Mouse (Mus musculus) midbrain, embryonic 13.5 days (tissue): ENCODE measurements around the gene Plcb4. TPM values are rescaled to one million over a fixed set of nuclear protein-coding genes. Genes with fewer than 3 reads are reported as not detected.
A peak's percentile ranks its signal among the peaks of the same experiment; 100 is the strongest.
"Not testable (repeated sequence)": the region's sequence is repeated elsewhere in the genome, so short reads cannot be mapped to it uniquely, and the experiment has no call there.

Experiments used
- ATAC-seq: fragments of 200-750 bp; cut with Nextera tagmentation; 2 replicates; pipeline ENCODE4 v1.8.0; 2017; ENCODE audit warnings: mild to moderate bottlenecking, moderate TSS enrichment, moderate library complexity
- H3K27ac ChIP-seq: fragments of 300-500 bp; sonication (generic); 2 replicates; pipeline ENCODE4 v1.5.1; 2015; ENCODE audit warnings: inconsistent platforms, mild to moderate bottlenecking, moderate library complexity
- H3K27me3 ChIP-seq: fragments of 300-500 bp; sonication (generic); 2 replicates; pipeline ENCODE4 v1.6.1; 2015; ENCODE audit warnings: mild to moderate bottlenecking, inconsistent platforms
- H3K36me3 ChIP-seq: fragments of 300-500 bp; sonication (generic); 2 replicates; pipeline ENCODE4 v1.6.1; 2015; ENCODE audit warnings: mild to moderate bottlenecking, inconsistent platforms
- H3K4me1 ChIP-seq: fragments of 300-500 bp; sonication (generic); replicated peaks from 2 replicates; pipeline ENCODE4 v1.6.1; 2015; ENCODE audit warnings: inconsistent platforms
- H3K4me2 ChIP-seq: fragments of 300-500 bp; sonication (generic); replicated peaks from 2 replicates; pipeline ENCODE4 v1.6.1; 2015; ENCODE audit warnings: moderate library complexity, mild to moderate bottlenecking, inconsistent platforms
- H3K4me3 ChIP-seq: fragments of 300-500 bp; sonication (generic); replicated peaks from 2 replicates; pipeline ENCODE4 v1.5.1; 2015; ENCODE audit warnings: mild to moderate bottlenecking, inconsistent platforms
- H3K9ac ChIP-seq: fragments of 300-500 bp; sonication (generic); replicated peaks from 2 replicates; pipeline ENCODE4 v1.6.1; 2015; ENCODE audit warnings: mild to moderate bottlenecking, inconsistent platforms
- H3K9me3 ChIP-seq: fragments of 300-500 bp; sonication (generic); 2 replicates; pipeline ENCODE4 v1.6.1; 2016; ENCODE audit warnings: mild to moderate bottlenecking, inconsistent platforms
- WGBS: fragments of 180-500 bp; shearing (Covaris S2); methylation state at CpG from one replicate; pipeline ENCODE4 v1.1.7; 2015; 5-methylcytosine and 5-hydroxymethylcytosine counted together
- polyA plus RNA-seq: library from polyadenylated mRNA; unstranded; fragments of >200 nt; fragmentation: Nextera tagmentation; extraction: Ambion mirVana; gene quantifications from 2 replicates; pipeline ENCODE4 v1.2.1, GENCODE M21; 2015

Plcb4 gene
- polyA plus RNA-seq, 1 experiment from 2014 or later: 38.2 TPM

GRCm38 (mm10) chr2:135963089-135963488 is 304.3 kb downstream of the Plcb4 start:
- no peak overlapping the region for H3K4me2 ChIP-seq
- 83% methylated on average over 14 of the region's 14 CpGs for WGBS
- H3K9me3 ChIP-seq: no peaks in the 10 kb centered on the region
- H3K27ac ChIP-seq: no peak overlapping the region
- no peak overlapping the region for H3K9ac ChIP-seq
- H3K36me3 ChIP-seq: no peaks in the 10 kb centered on the region
- no peak overlapping the region for H3K4me3 ChIP-seq
- peaks cover 1% of the 10 kb centered on the region; the same call in 1 of the 2 replicates for H3K4me1 ChIP-seq
- ATAC-seq: no peak
- no peaks in the 10 kb centered on the region for H3K27me3 ChIP-seq

- Histone ChIP-seq H3K9me3 (no peaks in the 10 kb centered on the region), H3K27ac (no peak overlapping the region), H3K9ac (no peak overlapping the region), H3K36me3 (peaks cover 10% of the 10 kb centered on the region), H3K4me3 (no peak overlapping the region), H3K4me1 (peaks cover 4% of the 10 kb centered on the region; the same call in 1 of the 2 replicates), H3K4me2 (no peak overlapping the region), H3K27me3 (no peaks in the 10 kb centered on the region)
- ATAC-seq: peak; percentile 69; the same call in 1 of the 2 replicates
- WGBS: 60% methylated on average over 16 of the region's 16 CpGs
Observed at GRCm38 (mm10) chr2:135966871-135967557, 308.2 kb downstream of the Plcb4 start.

DNA sequence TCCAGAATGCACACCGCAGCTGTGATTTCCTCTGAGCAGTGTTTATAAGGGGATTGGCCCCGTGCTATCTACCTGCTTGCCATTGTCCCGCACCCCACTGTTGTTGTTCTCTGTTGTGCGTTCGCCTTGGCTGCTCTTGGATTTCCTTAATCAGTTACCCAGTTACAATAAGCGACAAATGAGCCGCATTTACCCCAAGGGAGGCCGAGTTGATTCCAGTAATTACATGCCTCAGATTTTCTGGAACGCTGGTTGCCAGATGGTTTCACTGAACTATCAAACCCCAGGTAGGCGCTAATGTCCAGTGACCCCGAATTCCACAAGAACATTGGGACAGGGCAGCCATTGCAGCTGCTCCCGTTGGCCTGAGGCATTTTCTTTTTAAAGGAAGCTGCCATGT is 309.3 kb downstream of the Plcb4 start:
- 47% methylated on average over 12 of the region's 12 CpGs for WGBS
- Histone ChIP-seq H3K4me1 (peaks cover 4% of the 10 kb centered on the region; the same call in 1 of the 2 replicates), H3K4me2 (no peak overlapping the region), H3K36me3 (peaks cover 15% of the 10 kb centered on the region), H3K9me3 (no peaks in the 10 kb centered on the region), H3K4me3 (no peak overlapping the region), H3K27ac (no peak overlapping the region), H3K27me3 (no peaks in the 10 kb centered on the region), H3K9ac (no peak overlapping the region)
- ATAC-seq: no peak; the same call in 1 of the 2 replicates

DNA sequence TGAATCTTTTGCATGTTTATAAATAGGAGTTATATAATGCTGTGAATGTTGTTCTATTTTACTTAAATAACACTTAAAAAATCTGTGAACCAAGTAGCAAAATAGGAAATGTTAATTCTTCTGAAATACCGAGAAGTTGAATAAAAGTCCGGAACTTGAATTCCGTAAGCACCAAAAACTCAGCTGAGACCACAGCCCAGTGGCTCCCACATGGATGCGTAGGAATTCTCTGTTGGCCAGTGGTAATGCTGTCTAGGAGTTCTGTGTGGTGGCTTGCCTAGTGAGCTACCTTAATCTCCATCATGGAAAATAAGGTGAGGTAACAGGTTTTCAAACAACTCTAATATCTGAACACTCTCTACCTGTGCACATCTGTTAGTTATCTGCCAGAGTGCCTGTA is 312.1 kb downstream of the Plcb4 start:
- H3K27me3 ChIP-seq: no peaks in the 10 kb centered on the region
- H3K4me2 ChIP-seq: no peak overlapping the region
- peaks cover 4% of the 10 kb centered on the region; the same call in 1 of the 2 replicates for H3K4me1 ChIP-seq
- 93% methylated on average over 4 of the region's 4 CpGs for WGBS
- H3K9me3 ChIP-seq: no peaks in the 10 kb centered on the region
- H3K9ac ChIP-seq: no peak overlapping the region
- ATAC-seq: no peak
- no peak overlapping the region for H3K27ac ChIP-seq
- peaks cover 18% of the 10 kb centered on the region for H3K36me3 ChIP-seq
- H3K4me3 ChIP-seq: no peak overlapping the region

DNA sequence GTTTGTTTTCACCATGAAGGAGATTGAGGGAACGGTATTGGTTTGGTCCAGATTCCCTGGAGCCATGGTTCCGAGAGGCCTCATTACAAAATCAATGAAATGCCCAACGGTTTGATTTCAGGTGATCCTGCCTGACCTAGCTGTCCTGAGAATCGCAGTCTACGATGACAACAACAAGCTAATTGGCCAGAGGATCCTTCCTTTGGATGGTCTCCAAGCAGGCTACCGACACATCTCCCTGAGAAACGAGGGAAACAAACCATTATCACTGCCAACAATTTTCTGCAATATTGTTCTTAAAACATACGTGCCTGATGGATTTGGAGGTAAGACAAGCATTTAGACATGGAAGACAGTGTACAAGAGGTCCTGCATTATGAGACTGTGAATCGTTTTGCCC is 317.2 kb downstream of the Plcb4 start:
- 89% methylated on average over 9 of the region's 9 CpGs for WGBS
- H3K9ac ChIP-seq: no peak overlapping the region
- ATAC-seq: no peak
- H3K36me3 ChIP-seq: peaks cover 26% of the 10 kb centered on the region
- H3K9me3 ChIP-seq: no peaks in the 10 kb centered on the region
- no peaks in the 10 kb centered on the region for H3K4me1 ChIP-seq
- no peak overlapping the region for H3K27ac ChIP-seq
- H3K4me3 ChIP-seq: no peak overlapping the region
- no peak overlapping the region for H3K4me2 ChIP-seq
- H3K27me3 ChIP-seq: no peaks in the 10 kb centered on the region

DNA sequence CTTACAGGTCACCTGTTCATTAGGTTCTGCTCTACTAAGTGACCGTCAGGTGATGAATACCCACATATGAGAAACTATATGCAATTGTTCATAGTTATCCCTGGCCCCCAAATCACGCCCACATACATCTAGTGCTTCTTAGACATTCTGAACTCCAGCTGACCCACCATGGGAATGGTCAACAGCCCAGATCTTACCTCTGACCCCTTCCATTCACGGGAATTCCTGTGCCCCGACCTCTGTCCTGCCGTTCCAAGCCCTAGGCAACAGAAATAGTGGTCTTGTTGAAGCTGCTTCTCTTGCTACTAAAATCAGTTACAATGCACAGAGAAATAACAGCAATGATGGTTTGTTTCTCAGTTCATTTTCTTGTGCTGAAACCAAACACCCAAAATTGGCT is 320.0 kb downstream of the Plcb4 start:
- Histone ChIP-seq H3K36me3 (peaks cover 19% of the 10 kb centered on the region), H3K4me2 (no peak overlapping the region), H3K4me1 (no peaks in the 10 kb centered on the region), H3K9me3 (no peaks in the 10 kb centered on the region), H3K4me3 (no peak overlapping the region), H3K27ac (no peak overlapping the region), H3K9ac (no peak overlapping the region), H3K27me3 (no peaks in the 10 kb centered on the region)
- 57% methylated on average over 5 of the region's 5 CpGs for WGBS
- no peak for ATAC-seq

DNA sequence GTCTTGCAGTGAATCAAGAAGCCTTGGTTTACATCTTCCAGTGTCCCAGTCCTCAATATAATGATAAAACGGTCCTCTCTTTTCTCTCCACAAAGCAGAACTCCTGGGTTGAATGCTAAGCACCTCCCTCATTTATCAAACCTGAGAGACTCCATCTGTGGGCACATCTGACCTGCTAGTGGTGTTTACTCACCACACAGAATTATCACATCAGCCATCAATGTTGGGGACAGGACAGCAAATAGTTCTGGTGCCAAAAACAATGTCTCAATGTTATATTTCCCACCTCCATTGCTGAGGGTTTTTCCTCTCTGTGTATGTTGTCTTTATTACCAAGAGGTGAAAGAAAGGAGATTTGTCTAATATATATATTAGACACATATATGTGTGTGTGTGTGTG is 321.6 kb downstream of the Plcb4 start:
- ATAC-seq: no peak
- Histone ChIP-seq H3K9me3 (no peaks in the 10 kb centered on the region), H3K4me1 (no peaks in the 10 kb centered on the region), H3K27ac (no peak overlapping the region), H3K4me2 (no peak overlapping the region), H3K36me3 (peaks cover 30% of the 10 kb centered on the region), H3K4me3 (no peak overlapping the region), H3K27me3 (no peaks in the 10 kb centered on the region), H3K9ac (no peak overlapping the region)
- WGBS: 71% methylated on average over 1 of the region's 1 CpGs

GRCm38 (mm10) chr2:135983972-135984371 is 325.2 kb downstream of the Plcb4 start:
- ATAC-seq: no peak
- H3K4me1 ChIP-seq: no peaks in the 10 kb centered on the region
- no peak overlapping the region for H3K4me2 ChIP-seq
- WGBS: 87% methylated on average over 4 of the region's 4 CpGs
- H3K9ac ChIP-seq: no peak overlapping the region
- H3K36me3 ChIP-seq: peaks cover 22% of the 10 kb centered on the region
- H3K4me3 ChIP-seq: no peak overlapping the region
- no peak overlapping the region for H3K27ac ChIP-seq
- H3K9me3 ChIP-seq: no peaks in the 10 kb centered on the region
- no peaks in the 10 kb centered on the region for H3K27me3 ChIP-seq

- no peak overlapping the region for H3K27ac ChIP-seq
- ATAC-seq: no peak
- 87% methylated on average over 15 of the region's 15 CpGs for WGBS
- peaks cover 27% of the 10 kb centered on the region for H3K36me3 ChIP-seq
- no peaks in the 10 kb centered on the region for H3K9me3 ChIP-seq
- no peaks in the 10 kb centered on the region for H3K27me3 ChIP-seq
- no peak overlapping the region for H3K4me3 ChIP-seq
- H3K4me2 ChIP-seq: no peak overlapping the region
- H3K9ac ChIP-seq: no peak overlapping the region
- no peaks in the 10 kb centered on the region for H3K4me1 ChIP-seq
Observed at GRCm38 (mm10) chr2:135985536-135986265, 326.9 kb downstream of the Plcb4 start.

GRCm38 (mm10) chr2:135988475-135988874 is 329.7 kb downstream of the Plcb4 start:
- not testable (repeated sequence) for H3K27ac ChIP-seq, H3K27me3 ChIP-seq, H3K4me2 ChIP-seq, H3K4me3 ChIP-seq, H3K9ac ChIP-seq, ATAC-seq, H3K9me3 ChIP-seq, H3K4me1 ChIP-seq
- peaks cover 27% of the 10 kb centered on the region for H3K36me3 ChIP-seq

- peaks cover 24% of the 10 kb centered on the region for H3K36me3 ChIP-seq
- H3K9ac ChIP-seq, H3K27me3 ChIP-seq, H3K4me3 ChIP-seq, H3K4me2 ChIP-seq, ATAC-seq, H3K4me1 ChIP-seq, H3K9me3 ChIP-seq, H3K27ac ChIP-seq: not testable (repeated sequence)
- WGBS: 77% methylated on average over 10 of the region's 10 CpGs
Observed at GRCm38 (mm10) chr2:135990686-135991085, 331.9 kb downstream of the Plcb4 start.

GRCm38 (mm10) chr2:135993314-135993713 is 334.5 kb downstream of the Plcb4 start:
- H3K27me3 ChIP-seq: no peaks in the 10 kb centered on the region
- H3K4me2 ChIP-seq: no peak overlapping the region
- 77% methylated on average over 11 of the region's 11 CpGs for WGBS
- H3K9ac ChIP-seq: no peak overlapping the region
- H3K27ac ChIP-seq: no peak overlapping the region
- no peak overlapping the region for H3K4me3 ChIP-seq
- peaks cover 24% of the 10 kb centered on the region for H3K36me3 ChIP-seq
- no peaks in the 10 kb centered on the region for H3K9me3 ChIP-seq
- no peak for ATAC-seq
- H3K4me1 ChIP-seq: peaks cover 10% of the 10 kb centered on the region
